Mouse (Mus musculus) myocyte (in vitro differentiated cells): ENCODE measurements at regions not wholly inside any gene's neighbourhood (a gene's known extent, or its start where the extent isn't known, plus 50 kb on each side); places are given as distances from the start of the nearest gene placed in this dataset.

Experiments
- MYOG ChIP-seq, 3 experiments: IDR thresholded peaks; one replicate each; pipeline ENCODE4 v1.6.1; 2011; ENCODE audit warnings: control low read depth in 2 of 3, low read depth in 2 of 3, mild to moderate bottlenecking in 2 of 3; ENCODE audit not compliant: insufficient read length in 2 of 3, control insufficient read depth in 1 of 3, insufficient read depth in 1 of 3
- POLR2A ChIP-seq: IDR thresholded peaks from one replicate; pipeline ENCODE4 v1.6.1; 2011; ENCODE audit warnings: low read depth, mild to moderate bottlenecking, control low read depth, moderate library complexity; ENCODE audit not compliant: insufficient read length
- POLR2AphosphoS2 ChIP-seq: IDR thresholded peaks from one replicate; pipeline ENCODE4 v1.6.1; 2011; ENCODE audit warnings: low read depth, control low read depth; ENCODE audit not compliant: insufficient read length

GRCm38 (mm10) chr1:61181099-61181821 lies 203.5 kb downstream of the Icos start:
- TF ChIP-seq POLR2AphosphoS2 = no peak
- TF ChIP-seq POLR2A = no peak
- no peak for TF ChIP-seq MYOG (IDR thresholded peaks at IDR 0.05; ENCODE audit: control insufficient read depth in 1 of 3, insufficient read depth in 1 of 3, insufficient read length in 2 of 3, low read depth in 2 of 3)
